Mouse (Mus musculus): Measurements from ENCODE around the gene Nosip. TPM values are rescaled to one million over a fixed set of nuclear protein-coding genes. Genes with fewer than 3 reads are reported as not detected.
"Not testable (repeated sequence)": the region's sequence is repeated elsewhere in the genome, so short reads cannot be mapped to it uniquely, and the experiment has no call there.

The Nosip gene
- total RNA-seq, 2 experiments from 2014 or later = 35.9 to 40.5 TPM

GRCm38 (mm10) chr7:45113476-45113875, 51.2 kb downstream of the Nosip start:
- DNase-seq = no peak

- DNase-seq = no peak
Measured at GRCm38 (mm10) chr7:45117566-45117965, 55.3 kb downstream of the Nosip start.

- no peak for DNase-seq
Measured at GRCm38 (mm10) chr7:45118336-45118735, 56.1 kb downstream of the Nosip start.

- DNase-seq = no peak
Measured at GRCm38 (mm10) chr7:45119780-45120709, 57.8 kb downstream of the Nosip start.

DNA sequence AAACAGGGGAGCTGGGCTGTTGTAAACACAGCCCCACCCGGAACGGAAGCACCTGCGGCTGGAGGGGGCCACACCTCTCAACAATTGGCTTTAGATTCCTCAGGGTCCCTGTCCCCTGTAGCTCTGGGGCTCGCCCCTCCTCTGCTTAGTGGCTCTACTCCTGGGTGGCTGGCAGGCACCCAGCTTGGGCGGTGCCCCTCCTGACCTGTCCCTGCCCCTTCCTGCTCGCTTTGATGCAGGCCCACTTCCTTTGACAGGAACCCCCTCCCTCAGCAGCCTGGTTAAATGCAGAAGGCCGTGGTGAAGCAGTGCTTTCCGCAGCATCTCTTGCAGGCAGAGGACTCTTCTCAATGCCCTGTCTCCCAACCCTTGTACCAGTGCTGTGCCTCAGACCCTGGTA, 59.2 kb downstream of the Nosip start:
- no peak for DNase-seq

GRCm38 (mm10) chr7:45121966-45122365, 59.7 kb downstream of the Nosip start:
- DNase-seq = no peak

- no peak for DNase-seq
Measured at GRCm38 (mm10) chr7:45122561-45123185, 60.4 kb downstream of the Nosip start.

DNA sequence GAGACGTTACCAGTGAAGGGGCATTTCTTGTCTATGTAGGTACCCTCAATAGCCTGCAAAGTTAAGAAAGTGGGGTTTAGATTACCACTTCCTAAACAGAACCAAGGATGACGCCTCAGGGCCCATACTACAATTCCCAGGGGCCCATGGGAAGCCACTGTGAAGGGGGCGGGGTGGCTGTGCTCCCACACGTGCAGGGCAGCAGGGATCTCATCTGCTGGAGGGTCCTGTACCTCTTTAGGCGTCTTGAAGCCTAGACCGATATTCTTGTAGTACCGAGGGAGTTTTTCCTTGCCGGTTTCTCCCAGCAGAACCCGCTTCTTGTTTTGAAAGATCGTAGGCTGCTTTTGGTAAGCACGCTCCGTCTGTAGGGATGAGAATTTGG, 60.9 kb downstream of the Nosip start:
- DNase-seq = no peak

- DNase-seq = peak; percentile 97
Measured at GRCm38 (mm10) chr7:45124224-45125143, 62.3 kb downstream of the Nosip start, which contains the start of gene Rps11. TSS of gene Rps11 (minus strand) at chr7:45124439.

GRCm38 (mm10) chr7:45125144-45125600, 62.9 kb downstream of the Nosip start:
- no peak for DNase-seq

DNA sequence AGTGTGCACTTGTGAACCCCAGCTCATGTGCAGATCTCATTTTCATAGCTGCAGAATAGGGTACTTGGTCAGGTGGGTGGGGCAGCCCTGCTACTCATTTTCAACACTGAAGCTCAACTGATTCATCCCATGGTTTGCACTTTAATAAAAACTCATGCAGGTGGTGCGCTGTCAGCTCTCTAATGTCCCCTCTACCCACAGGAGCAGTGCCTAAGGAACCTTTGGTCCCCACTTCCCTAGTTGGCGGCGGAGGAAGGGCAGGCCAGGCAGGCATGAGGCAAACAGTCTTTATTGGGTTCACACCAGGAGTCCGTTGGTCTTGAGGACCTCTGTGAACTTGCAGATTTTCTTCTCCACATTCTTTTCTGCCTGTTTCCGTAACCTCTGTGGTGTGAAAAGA, 63.4 kb downstream of the Nosip start:
- DNase-seq = not testable (repeated sequence)

- DNase-seq = no peak
Measured at GRCm38 (mm10) chr7:45126147-45126843, 64.1 kb downstream of the Nosip start.

- no peak for DNase-seq
Measured at GRCm38 (mm10) chr7:45126844-45127699, 64.8 kb downstream of the Nosip start.

Small RNAs within 50 kb of the gene (microRNA-seq; reads per million reads assigned to microRNA genes)
- gene Mir150 (135 to 344 reads per million in 2 experiments), gene Mir5121 (6.8 to 8.6 reads per million in 2 experiments), gene Mir7054 (0.32 to 1.0 reads per million in 2 experiments)

Other genes starting within 250 kb of the Nosip start
- gene Nup62, start 246.3 kb upstream of the Nosip start, total RNA-seq (2021) = 10 to 100 TPM; 28.0 to 35.3 TPM
- gene Il4i1, start 246.0 kb upstream of the Nosip start, total RNA-seq (2021) = 1 to 10 TPM; 1.9 to 2.3 TPM
- 10 to 100 TPM; 55.1 to 60.5 TPM for gene Atf5, start 245.8 kb upstream of the Nosip start, total RNA-seq (2021)
- 10 to 100 TPM; 84.2 to 86.4 TPM for gene Akt1s1, start 213.4 kb upstream of the Nosip start, total RNA-seq (2021)
- 10 to 100 TPM; 41.7 to 49.0 TPM for gene Tbc1d17, start 213.3 kb upstream of the Nosip start, total RNA-seq (2021)
- gene Pnkp, start 205.3 kb upstream of the Nosip start, total RNA-seq (2021) = 10 to 100 TPM; 14.4 to 16.5 TPM
- gene Ptov1, start 192.6 kb upstream of the Nosip start, total RNA-seq (2021) = 100 to 1,000 TPM; 210 to 216 TPM
- gene Med25, start 169.7 kb upstream of the Nosip start, total RNA-seq (2021) = 10 to 100 TPM; 44.7 to 53.5 TPM
- 10 to 100 TPM; 15.0 to 18.1 TPM for gene Fuz, start 166.3 kb upstream of the Nosip start, total RNA-seq (2021)
- gene Ap2a1, start 132.9 kb upstream of the Nosip start, total RNA-seq (2021) = 10 to 100 TPM; 59.0 to 65.0 TPM
- not detected for gene Tsks, start 119.2 kb upstream of the Nosip start, total RNA-seq (2021)
- 1 to 10 TPM; 4.4 to 5.7 TPM for gene Cpt1c, start 87.6 kb upstream of the Nosip start, total RNA-seq (2021)
- gene Prmt1, start 75.9 kb upstream of the Nosip start, total RNA-seq (2021) = 100 to 1,000 TPM; 267 to 271 TPM
- gene Irf3, start 64.8 kb upstream of the Nosip start, total RNA-seq (2021) = 10 to 100 TPM; 26.5 to 35.8 TPM
- 10 to 100 TPM; 10.8 to 14.0 TPM for gene Bcl2l12, start 63.7 kb upstream of the Nosip start, total RNA-seq (2021)
- gene Scaf1, start 46.1 kb upstream of the Nosip start, total RNA-seq (2021) = 10 to 100 TPM; 47.7 to 55.8 TPM
- gene Rras, start 44.5 kb upstream of the Nosip start, total RNA-seq (2021) = 10 to 100 TPM; 75.5 to 80.6 TPM
- 10 to 100 TPM; 36.0 to 43.1 TPM for gene Prr12, start 9.5 kb upstream of the Nosip start, total RNA-seq (2021)
- gene Prrg2, start 248 bp downstream of the Nosip start, total RNA-seq (2021) = 10 to 100 TPM in 1 of 2 experiments, 1 to 10 TPM in 1; 8.5 to 10.7 TPM
- gene Rcn3, start 29.8 kb downstream of the Nosip start, total RNA-seq (2021) = 100 to 1,000 TPM; 103 to 148 TPM
- gene Fcgrt, start 41.4 kb downstream of the Nosip start, total RNA-seq (2021) = 10 to 100 TPM; 70.9 to 75.2 TPM
- gene Rps11, start 62.0 kb downstream of the Nosip start, total RNA-seq (2021) = 100 to 1,000 TPM; 762 to 817 TPM
- gene Rpl13a, start 66.3 kb downstream of the Nosip start, total RNA-seq (2021) = 1,000 to 10,000 TPM; 1,164 to 1,215 TPM
- gene Gm45713, start 73.8 kb downstream of the Nosip start, total RNA-seq (2021) = not detected
- gene Flt3l, start 74.0 kb downstream of the Nosip start, total RNA-seq (2021) = 1 to 10 TPM; 2.3 to 4.3 TPM
- gene Pih1d1, start 91.9 kb downstream of the Nosip start, total RNA-seq (2021) = 10 to 100 TPM; 46.6 to 48.2 TPM
- gene Aldh16a1, start 92.2 kb downstream of the Nosip start, total RNA-seq (2021) = 10 to 100 TPM; 23.9 to 28.6 TPM
- gene Slc17a7, start 101.5 kb downstream of the Nosip start, total RNA-seq (2021) = 1 to 10 TPM; 4.7 to 4.9 TPM
- gene Gfy, start 117.1 kb downstream of the Nosip start, total RNA-seq (2021) = under 1 TPM; 0.49 to 0.63 TPM
- gene Pth2, start 118.6 kb downstream of the Nosip start, total RNA-seq (2021) = not detected
- gene Ccdc155, start 142.5 kb downstream of the Nosip start, total RNA-seq (2021) = 1 to 10 TPM; 2.5 to 2.8 TPM
- gene Dkkl1, start 149.7 kb downstream of the Nosip start, total RNA-seq (2021) = not detected
- 10 to 100 TPM; 15.6 to 25.9 TPM for gene Tead2, start 153.3 kb downstream of the Nosip start, total RNA-seq (2021)
- 1 to 10 TPM; 1.8 to 3.4 TPM for gene Cd37, start 176.7 kb downstream of the Nosip start, total RNA-seq (2021)
- gene Slc6a16, start 178.7 kb downstream of the Nosip start, total RNA-seq (2021) = not detected
- gene Slc6a21, start 215.1 kb downstream of the Nosip start, total RNA-seq (2021) = not detected

Data from gastrocnemius, postnatal 10 days (tissue).